Mouse (Mus musculus) ES-Bruce4 (cell line): ENCODE measurements around the gene Ampd3. TPM values are rescaled to one million over a fixed set of nuclear protein-coding genes. Genes with fewer than 3 reads are reported as not detected.

Source experiments
- H3K27ac ChIP-seq: 2 replicates; pipeline ENCODE4 v1.5.1; 2012; ENCODE audit warnings: low read length, inconsistent platforms; ENCODE audit not compliant: insufficient read depth
- H3K27me3 ChIP-seq: 2 replicates; pipeline ENCODE4 v1.6.1; 2012; ENCODE audit warnings: mild to moderate bottlenecking, low read length, inconsistent platforms; ENCODE audit not compliant: control insufficient read depth, poor library complexity, insufficient read depth, severe bottlenecking
- H3K36me3 ChIP-seq: 2 replicates; pipeline ENCODE4 v1.6.1; 2012; ENCODE audit warnings: inconsistent platforms, mild to moderate bottlenecking, low read length, moderate library complexity; ENCODE audit not compliant: control insufficient read depth, poor library complexity, insufficient read depth, severe bottlenecking
- H3K4me1 ChIP-seq: one replicate; pipeline ENCODE4 v1.8.1; 2011; ENCODE audit warnings: low read length; ENCODE audit not compliant: control insufficient read depth, insufficient read depth
- H3K4me3 ChIP-seq: 2 replicates; pipeline ENCODE4 v1.5.1; 2011; ENCODE audit warnings: low read depth, mild to moderate bottlenecking, low read length
- H3K9ac ChIP-seq: 2 replicates; pipeline ENCODE4 v1.6.1; 2012; ENCODE audit warnings: low read depth, mild to moderate bottlenecking, inconsistent platforms; ENCODE audit not compliant: poor library complexity, severe bottlenecking
- H3K9me3 ChIP-seq: replicated peaks from 2 replicates; pipeline ENCODE4 v1.6.1; 2012; ENCODE audit warnings: mild to moderate bottlenecking, low read length, inconsistent platforms; ENCODE audit not compliant: control insufficient read depth, poor library complexity, insufficient read depth, severe bottlenecking
- CTCF ChIP-seq: IDR thresholded peaks from one replicate; pipeline ENCODE4 v1.8.1; 2011; ENCODE audit warnings: low read depth, low read length
- EP300 ChIP-seq: IDR thresholded peaks from 2 replicates; pipeline ENCODE4 v1.6.1; 2011; ENCODE audit warnings: low read depth, low read length; ENCODE audit not compliant: insufficient read depth
- POLR2A ChIP-seq: IDR thresholded peaks from one replicate; pipeline ENCODE4 v1.8.1; 2011; ENCODE audit warnings: low read length; ENCODE audit not compliant: insufficient read depth
- polyA plus RNA-seq: library from polyadenylated mRNA; stranded (reverse); fragments of >200 nt; gene quantifications from 2 replicates; pipeline ENCODE4 v1.2.4, GENCODE M21; 2011; ENCODE audit warnings: low read depth; ENCODE audit not compliant: missing spikeins, insufficient read depth, insufficient read length

Ampd3 gene
- polyA plus RNA-seq, 1 experiment: 2.4 TPM

DNA sequence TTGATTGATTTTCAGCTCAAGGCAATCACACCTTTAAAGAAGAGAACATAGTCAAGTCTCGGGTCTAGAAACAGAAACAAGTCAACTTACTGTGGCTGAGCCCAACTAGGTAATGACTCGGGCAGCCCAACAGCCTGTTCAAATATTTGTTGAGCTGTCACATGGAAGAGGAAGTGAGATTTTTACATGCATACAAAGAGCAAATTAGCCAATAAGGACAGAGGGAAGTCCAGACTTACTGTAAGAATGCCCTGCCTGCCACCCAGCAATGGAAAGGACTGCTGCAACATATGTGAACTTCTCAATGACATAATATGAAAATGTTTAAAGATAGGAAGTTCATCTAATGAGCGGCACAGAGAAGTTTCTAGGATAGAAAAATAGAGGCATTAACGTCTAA, 72.3 kb downstream of the Ampd3 start:
- no peaks in the 10 kb centered on the region; the same call in 1 of the 2 replicates for H3K36me3 ChIP-seq
- no peaks in the 10 kb centered on the region for H3K9me3 ChIP-seq
- no peak overlapping the region for H3K9ac ChIP-seq
- no peaks in the 10 kb centered on the region for H3K4me1 ChIP-seq
- H3K27me3 ChIP-seq: no peaks in the 10 kb centered on the region
- no peak overlapping the region for H3K4me3 ChIP-seq
- no peak overlapping the region for H3K27ac ChIP-seq
- no peak for TF ChIP-seq POLR2A
- TF ChIP-seq EP300: no peak
- no peak for TF ChIP-seq CTCF

DNA sequence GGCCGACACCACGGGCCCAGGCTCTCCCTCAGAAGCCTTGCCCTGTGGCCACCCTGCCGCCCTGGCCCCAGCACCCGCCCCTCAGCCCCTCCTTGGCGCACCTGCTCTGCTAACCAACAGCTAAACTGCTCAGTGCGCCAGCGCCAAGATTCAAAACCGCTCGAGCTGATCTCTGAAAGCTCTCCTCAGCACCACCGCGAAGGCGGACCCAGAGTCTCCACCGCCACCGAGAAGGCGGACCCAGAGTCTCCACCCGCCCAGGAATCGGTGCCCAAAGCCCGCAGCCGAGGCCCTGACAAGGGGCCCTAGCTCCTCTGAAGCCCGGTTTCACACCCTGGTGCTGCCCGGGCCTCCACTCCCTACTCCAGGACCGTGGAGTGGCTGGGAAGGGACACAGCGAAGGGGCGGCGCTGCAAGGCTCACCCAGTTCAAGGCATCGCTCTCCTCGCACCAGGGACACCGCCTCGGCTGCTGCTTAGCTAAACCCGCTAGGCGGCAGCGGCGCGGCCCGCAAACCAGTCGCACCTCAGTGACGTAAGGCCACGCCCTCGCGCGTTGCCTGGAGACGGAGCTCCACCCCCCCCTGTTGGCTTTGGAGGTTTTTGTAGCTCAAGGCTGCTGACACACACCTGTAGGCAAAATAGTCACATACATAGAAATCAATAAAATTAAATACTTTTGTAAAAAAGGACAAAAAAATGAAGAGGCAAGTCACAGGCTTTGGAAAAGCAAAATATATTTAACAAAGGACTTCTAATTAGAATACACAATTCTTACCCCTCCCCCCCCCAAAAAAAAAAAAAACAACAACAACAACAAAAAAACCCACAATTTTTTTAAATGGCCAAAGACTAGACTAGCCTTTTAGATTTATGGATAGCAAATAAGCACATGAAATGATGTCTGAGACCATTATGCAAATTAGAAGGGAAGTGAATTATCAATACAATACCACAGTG, 76.2 kb downstream of the Ampd3 start, which contains the start of gene Rnf141:
Gene Rnf141 (minus strand): TSS at position 542 of the 959 bp plus-strand sequence.
- Histone ChIP-seq H3K27ac (no peak within 1 kb of the TSS), H3K27me3 (no peaks in the 10 kb centered on the region), H3K36me3 (no peaks in the 10 kb centered on the region), H3K4me3 (peak within 1 kb of the TSS; percentile 54), H3K4me1 (no peaks in the 10 kb centered on the region), H3K9me3 (no peaks in the 10 kb centered on the region), H3K9ac (peak within 1 kb of the TSS; percentile 72)
- 0 out of 2 replicates have a peak, but pooled peaks have one; percentile 38 for TF ChIP-seq EP300
- no peak for TF ChIP-seq CTCF

DNA sequence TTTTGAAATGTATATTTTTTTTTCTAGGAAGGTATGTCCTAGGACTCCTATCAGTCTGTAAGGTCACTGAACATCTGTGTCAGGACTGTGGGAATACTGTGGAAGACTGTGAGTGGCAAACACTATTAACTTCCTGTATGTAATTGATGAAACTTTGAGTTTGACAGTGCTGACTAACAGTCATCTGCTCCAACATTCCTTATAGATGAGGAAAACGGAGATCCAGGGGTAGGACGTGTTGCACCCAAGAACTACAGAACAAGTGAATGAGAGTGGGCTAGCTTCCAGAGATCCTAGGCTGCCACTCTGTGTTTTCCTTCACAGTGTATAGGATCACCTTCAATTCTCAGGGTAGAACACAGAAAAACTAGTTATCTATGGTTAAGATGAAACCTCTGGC, 79.3 kb downstream of the Ampd3 start:
- Histone ChIP-seq H3K27ac (no peak overlapping the region), H3K36me3 (no peaks in the 10 kb centered on the region), H3K4me1 (no peaks in the 10 kb centered on the region), H3K9ac (no peak overlapping the region), H3K4me3 (no peak overlapping the region), H3K9me3 (no peaks in the 10 kb centered on the region), H3K27me3 (no peaks in the 10 kb centered on the region)
- no peak for TF ChIP-seq CTCF
- TF ChIP-seq EP300: no peak
- TF ChIP-seq POLR2A: no peak

DNA sequence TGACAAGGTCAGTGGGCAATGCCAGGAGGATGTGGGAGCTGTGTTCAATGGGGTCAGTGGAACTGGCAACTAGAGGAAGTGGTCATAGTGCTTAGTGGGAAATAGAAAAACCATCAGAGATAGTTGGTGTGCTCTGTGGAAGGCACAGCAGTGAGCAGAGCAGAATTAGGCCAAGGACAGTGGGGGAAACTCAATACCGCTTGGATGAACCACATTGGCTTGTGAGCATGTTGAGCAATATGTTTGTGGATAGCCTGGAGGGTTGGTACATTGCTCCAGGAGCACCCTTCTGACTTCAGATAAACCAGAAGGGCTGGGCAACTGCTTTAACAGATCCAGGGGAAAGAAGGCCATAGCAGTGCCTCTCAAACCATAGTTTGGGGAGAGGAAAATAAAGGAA, 80.4 kb downstream of the Ampd3 start:
- H3K36me3 ChIP-seq: no peaks in the 10 kb centered on the region
- H3K9me3 ChIP-seq: no peaks in the 10 kb centered on the region
- no peak overlapping the region for H3K27ac ChIP-seq
- TF ChIP-seq POLR2A (no peak), CTCF (no peak), EP300 (no peak)
- H3K27me3 ChIP-seq: no peaks in the 10 kb centered on the region
- no peak overlapping the region for H3K4me3 ChIP-seq
- H3K4me1 ChIP-seq: no peaks in the 10 kb centered on the region
- no peak overlapping the region for H3K9ac ChIP-seq

DNA sequence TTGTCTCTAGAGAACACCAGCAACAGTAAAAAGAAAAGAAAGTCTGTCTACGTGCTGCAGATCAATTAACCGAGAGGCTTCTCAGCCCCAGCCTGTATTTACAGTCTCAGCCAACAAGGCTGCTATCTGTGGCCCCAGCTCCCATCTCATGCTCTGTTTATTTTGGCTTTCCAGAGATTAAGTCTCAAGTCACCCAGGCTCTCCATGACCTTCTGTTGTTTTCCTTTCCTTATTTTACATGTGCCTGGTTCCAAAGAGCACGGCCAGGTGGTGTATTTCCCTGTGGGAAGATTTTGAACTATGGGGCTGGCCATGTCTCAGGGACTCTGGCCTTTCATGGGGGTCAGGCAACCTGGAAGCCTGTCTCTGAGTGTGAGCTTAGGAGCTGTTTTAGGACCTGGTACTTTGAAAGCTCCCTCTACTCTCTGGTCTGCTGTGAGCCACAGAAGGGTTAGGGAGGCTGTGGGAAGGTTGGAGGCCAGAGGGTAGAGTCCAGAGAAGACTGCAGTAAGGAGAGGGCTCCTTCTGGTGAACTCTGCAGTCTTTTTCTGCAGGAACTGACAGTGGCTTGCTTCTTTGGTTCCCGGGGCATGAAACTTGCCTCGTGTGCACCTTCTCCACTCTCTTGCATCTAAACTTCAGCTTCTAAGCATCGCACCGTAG, 83.7 kb downstream of the Ampd3 start:
- H3K27me3 ChIP-seq: no peaks in the 10 kb centered on the region
- H3K27ac ChIP-seq: no peak overlapping the region
- H3K4me1 ChIP-seq: no peaks in the 10 kb centered on the region
- TF ChIP-seq EP300 (no peak), POLR2A (no peak), CTCF (no peak)
- H3K36me3 ChIP-seq: no peaks in the 10 kb centered on the region
- no peak overlapping the region for H3K9ac ChIP-seq
- no peaks in the 10 kb centered on the region for H3K9me3 ChIP-seq
- no peak overlapping the region for H3K4me3 ChIP-seq

DNA sequence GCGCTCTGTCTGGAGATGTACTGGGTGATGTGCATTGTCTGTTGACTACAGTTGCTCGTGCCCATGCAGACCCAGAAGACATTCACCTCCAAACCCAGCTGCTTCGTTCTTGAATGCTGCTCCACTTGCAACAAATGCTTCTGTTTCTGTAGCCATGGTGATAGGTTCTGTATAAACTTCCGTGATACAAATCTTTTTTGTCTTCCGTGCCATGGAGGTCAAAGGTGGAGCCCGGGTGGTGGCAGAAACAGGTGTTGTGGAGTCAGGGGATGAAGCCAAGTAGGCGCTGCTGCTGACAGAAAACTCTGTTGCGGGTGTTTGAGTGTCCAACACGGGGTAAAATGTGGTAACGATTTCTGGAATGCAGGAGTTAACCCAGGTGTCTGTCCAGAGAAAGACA, 85.6 kb downstream of the Ampd3 start:
- no peak overlapping the region for H3K4me3 ChIP-seq
- no peak overlapping the region for H3K27ac ChIP-seq
- no peaks in the 10 kb centered on the region for H3K27me3 ChIP-seq
- no peaks in the 10 kb centered on the region for H3K4me1 ChIP-seq
- no peaks in the 10 kb centered on the region for H3K9me3 ChIP-seq
- no peak overlapping the region for H3K9ac ChIP-seq
- H3K36me3 ChIP-seq: no peaks in the 10 kb centered on the region
- TF ChIP-seq EP300 (no peak), CTCF (no peak), POLR2A (no peak)
